Mouse (Mus musculus) limb, embryonic 13.5 days (tissue): Measurements from ENCODE around the gene Iqch. TPM values are rescaled to one million over a fixed set of nuclear protein-coding genes. Genes with fewer than 3 reads are reported as not detected.

Experiments
- ATAC-seq: fragments of 200-750 bp; cut with Nextera tagmentation; 2 replicates; pipeline ENCODE4 v1.8.0; 2017; ENCODE audit warnings: low read depth, moderate number of reproducible peaks, moderate TSS enrichment; ENCODE audit not compliant: low FRiP score
- H3K27ac ChIP-seq: fragments of 300-500 bp; sonication (generic); 2 replicates; pipeline ENCODE4 v1.5.1; 2015; ENCODE audit warnings: inconsistent platforms, mild to moderate bottlenecking, moderate library complexity
- H3K27me3 ChIP-seq: fragments of 300-500 bp; sonication (generic); 2 replicates; pipeline ENCODE4 v1.6.1; 2015; ENCODE audit warnings: mild to moderate bottlenecking, inconsistent platforms
- H3K36me3 ChIP-seq: fragments of 300-500 bp; sonication (generic); 2 replicates; pipeline ENCODE4 v1.6.1; 2015; ENCODE audit warnings: inconsistent platforms, mild to moderate bottlenecking, moderate library complexity
- H3K4me1 ChIP-seq: fragments of 300-500 bp; sonication (generic); 2 replicates; pipeline ENCODE4 v1.6.1; 2015; ENCODE audit warnings: inconsistent platforms
- H3K4me2 ChIP-seq: fragments of 300-500 bp; sonication (generic); replicated peaks from 2 replicates; pipeline ENCODE4 v1.6.1; 2015; ENCODE audit warnings: inconsistent platforms, mild to moderate bottlenecking, moderate library complexity
- H3K4me3 ChIP-seq: fragments of 300-500 bp; sonication (generic); 2 replicates; pipeline ENCODE4 v1.5.1; 2015; ENCODE audit warnings: moderate library complexity, mild to moderate bottlenecking, inconsistent platforms
- H3K9ac ChIP-seq: fragments of 300-500 bp; sonication (generic); 2 replicates; pipeline ENCODE4 v1.6.1; 2015; ENCODE audit warnings: mild to moderate bottlenecking, inconsistent platforms
- H3K9me3 ChIP-seq: fragments of 300-500 bp; sonication (generic); 2 replicates; pipeline ENCODE4 v1.6.1; 2016; ENCODE audit warnings: inconsistent platforms
- WGBS: fragments of 180-500 bp; shearing (Covaris S2); methylation state at CpG from one replicate; pipeline ENCODE4 v1.1.7; 2015; 5-methylcytosine and 5-hydroxymethylcytosine counted together
- polyA plus RNA-seq: library from polyadenylated mRNA; unstranded; fragments of >200 nt; fragmentation: Nextera tagmentation; extraction: Ambion mirVana; gene quantifications from 2 replicates; pipeline ENCODE4 v1.2.1, GENCODE M21; 2015

The Iqch gene
- polyA plus RNA-seq, 1 experiment from 2014 or later = 0.20 TPM

DNA sequence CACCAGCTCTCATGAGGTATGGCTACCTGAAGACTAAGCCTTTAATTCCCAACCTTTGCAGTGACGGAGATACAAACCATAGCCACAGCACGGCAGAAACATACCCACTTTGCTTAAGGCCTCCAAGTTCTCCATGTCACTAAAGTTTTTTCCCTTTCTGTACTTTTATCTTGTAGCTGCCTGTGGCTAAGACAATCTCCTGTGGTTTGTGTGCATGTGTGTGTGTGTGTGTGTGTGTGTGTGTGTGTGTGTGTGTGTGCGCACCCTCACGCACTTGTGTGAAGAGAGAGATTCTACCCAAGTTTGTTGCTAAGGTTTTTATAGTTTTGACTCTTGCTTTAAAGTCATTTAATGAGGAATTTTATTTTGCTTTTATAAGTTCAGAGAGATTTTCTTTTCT, 219.5 kb downstream of the Iqch start:
- Histone ChIP-seq H3K4me1 (peaks cover 4% of the 10 kb centered on the region; the same call in 1 of the 2 replicates), H3K27ac (no peak overlapping the region), H3K9me3 (no peaks in the 10 kb centered on the region), H3K4me3 (no peak overlapping the region), H3K9ac (no peak overlapping the region), H3K27me3 (no peaks in the 10 kb centered on the region), H3K4me2 (no peak overlapping the region), H3K36me3 (no peaks in the 10 kb centered on the region)
- WGBS = 90% methylated on average over 4 of the region's 4 CpGs
- ATAC-seq = no peak

DNA sequence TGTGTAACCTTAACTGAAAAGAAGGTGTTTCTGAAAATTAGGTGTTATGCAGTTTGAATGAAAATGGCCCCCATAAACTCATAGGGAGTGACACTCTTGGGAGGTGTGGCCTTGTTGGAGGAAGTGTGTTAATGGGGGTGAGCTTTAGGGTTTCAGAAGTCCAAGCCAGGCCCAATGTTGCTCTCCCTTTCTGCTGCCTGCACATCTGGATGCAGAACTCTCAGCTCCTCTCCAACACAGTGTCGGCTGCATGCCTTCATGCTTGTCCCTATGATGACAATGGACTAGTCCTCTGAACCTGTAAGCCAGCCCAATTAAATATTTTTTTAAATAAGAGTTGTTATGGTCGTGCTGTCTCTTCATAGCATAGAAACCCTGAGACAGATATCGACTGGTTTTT, 222.0 kb downstream of the Iqch start:
- peaks cover 22% of the 10 kb centered on the region for H3K4me1 ChIP-seq
- no peak overlapping the region for H3K4me2 ChIP-seq
- WGBS = 85% methylated on average over 3 of the region's 3 CpGs
- no peak overlapping the region for H3K4me3 ChIP-seq
- ATAC-seq = no peak
- H3K9ac ChIP-seq = no peak overlapping the region
- H3K9me3 ChIP-seq = no peaks in the 10 kb centered on the region
- no peaks in the 10 kb centered on the region for H3K27me3 ChIP-seq
- peaks cover 2% of the 10 kb centered on the region for H3K36me3 ChIP-seq
- no peak overlapping the region for H3K27ac ChIP-seq

DNA sequence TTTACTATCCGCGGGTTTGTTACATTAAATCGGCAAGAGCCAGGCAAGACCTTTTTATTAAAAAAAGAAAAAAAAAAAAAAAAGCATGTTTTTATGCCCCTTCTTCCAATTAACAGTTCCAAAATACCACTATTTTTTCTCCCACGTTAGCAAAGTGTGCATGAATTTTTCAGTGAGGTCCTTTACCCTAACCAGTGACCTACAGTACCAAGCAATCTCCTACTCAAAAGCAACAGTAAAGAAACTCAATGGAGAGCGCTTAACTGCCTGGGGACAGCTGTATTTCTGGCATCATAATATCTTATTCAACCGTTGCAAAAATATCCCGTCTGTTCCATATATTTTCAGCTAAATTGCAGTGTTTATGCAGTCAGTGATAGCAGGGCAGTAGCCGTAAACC, 224.1 kb downstream of the Iqch start:
- peak overlapping the region; percentile 86 for H3K4me3 ChIP-seq
- H3K36me3 ChIP-seq = peaks cover 23% of the 10 kb centered on the region
- H3K9me3 ChIP-seq = no peaks in the 10 kb centered on the region
- peak overlapping the region; percentile 97 for H3K4me2 ChIP-seq
- H3K9ac ChIP-seq = peak overlapping the region; percentile 91
- ATAC-seq = no peak
- no peaks in the 10 kb centered on the region for H3K27me3 ChIP-seq
- H3K27ac ChIP-seq = peak overlapping the region; percentile 87; the same call in 1 of the 2 replicates
- peaks cover 26% of the 10 kb centered on the region for H3K4me1 ChIP-seq
- 17% methylated on average over 8 of the region's 8 CpGs for WGBS

DNA sequence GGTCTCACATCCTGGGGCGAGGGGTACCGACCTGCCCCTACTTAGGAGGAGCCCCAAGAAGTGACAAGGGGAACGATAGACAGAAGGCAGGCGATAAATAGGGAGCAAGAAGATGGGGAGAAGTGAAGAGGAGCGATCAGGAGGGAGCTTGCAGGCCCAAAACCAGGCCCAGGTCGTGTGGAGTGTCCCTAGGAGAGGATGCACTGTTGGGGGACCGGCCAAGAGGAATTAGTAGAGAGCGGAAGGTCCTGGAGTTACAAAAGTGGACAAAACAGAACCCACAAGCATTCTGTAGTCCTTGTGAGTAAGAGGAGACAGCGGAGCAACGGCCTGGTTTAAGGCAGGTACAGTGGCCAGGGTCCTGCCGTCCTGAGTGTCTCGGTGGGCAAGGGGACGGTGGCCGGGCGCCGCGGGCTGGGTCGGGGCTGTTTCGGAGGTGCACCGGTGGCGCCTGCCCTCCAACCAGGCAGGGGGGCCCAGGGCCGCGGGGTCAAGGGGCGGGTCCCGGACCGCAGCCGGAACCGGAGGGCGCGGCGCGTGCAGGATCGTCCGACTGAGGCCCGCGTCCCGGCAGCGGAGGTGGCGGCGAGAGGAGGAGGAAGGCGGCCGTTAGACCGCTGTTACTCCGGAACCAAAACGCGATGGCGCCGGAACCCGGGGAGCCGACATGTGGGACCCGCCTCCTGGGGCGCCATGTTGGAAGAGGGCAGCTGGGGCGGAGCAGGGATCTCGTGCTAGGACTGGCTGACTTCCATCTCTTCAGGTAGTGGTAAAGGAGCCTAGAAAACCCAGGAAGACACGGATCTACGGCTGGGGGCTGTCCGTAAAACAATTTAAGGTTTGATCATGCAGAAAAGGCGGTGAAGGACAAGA, 224.8 kb downstream of the Iqch start, which contains the start of gene Map2k5:
Map2k5 (minus strand) TSS at position 633 of the 873 bp plus-strand sequence.
- H3K36me3 ChIP-seq = peaks cover 25% of the 10 kb centered on the region
- no peaks in the 10 kb centered on the region for H3K9me3 ChIP-seq
- peaks cover 26% of the 10 kb centered on the region for H3K4me1 ChIP-seq
- ATAC-seq = peak; percentile 92
- WGBS = 1% methylated on average over 55 of the region's 58 CpGs
- H3K4me2 ChIP-seq = peak within 1 kb of the TSS; percentile 97
- peak within 1 kb of the TSS; percentile 86 for H3K4me3 ChIP-seq
- H3K9ac ChIP-seq = peak within 1 kb of the TSS; percentile 91
- H3K27ac ChIP-seq = peak within 1 kb of the TSS; percentile 87
- no peaks in the 10 kb centered on the region for H3K27me3 ChIP-seq

DNA sequence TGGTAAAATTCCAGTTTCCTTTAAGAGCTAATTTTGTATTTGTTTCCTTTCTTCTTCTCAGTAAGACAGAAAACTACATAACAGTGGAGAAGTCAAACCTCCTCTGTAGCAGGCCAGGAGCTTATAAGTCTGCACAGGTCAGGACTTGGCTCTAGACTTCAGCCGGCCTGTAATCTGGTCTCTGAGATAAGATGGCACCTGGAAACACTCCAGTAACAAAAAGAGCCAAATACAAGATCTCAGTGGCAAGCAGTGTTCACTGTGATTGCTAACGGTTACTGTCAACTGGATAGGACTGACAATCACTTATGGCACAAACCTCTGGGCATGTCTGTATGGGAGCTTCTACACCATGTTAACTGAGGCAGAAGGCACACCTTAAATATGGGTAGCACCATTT, 229.0 kb downstream of the Iqch start:
- no peaks in the 10 kb centered on the region for H3K27me3 ChIP-seq
- no peak overlapping the region for H3K4me2 ChIP-seq
- H3K4me3 ChIP-seq = no peak overlapping the region
- no peak overlapping the region for H3K9ac ChIP-seq
- peaks cover 22% of the 10 kb centered on the region for H3K4me1 ChIP-seq
- WGBS = 87% methylated on average over 2 of the region's 2 CpGs
- peaks cover 38% of the 10 kb centered on the region for H3K36me3 ChIP-seq
- H3K9me3 ChIP-seq = no peaks in the 10 kb centered on the region
- ATAC-seq = no peak
- no peak overlapping the region for H3K27ac ChIP-seq

DNA sequence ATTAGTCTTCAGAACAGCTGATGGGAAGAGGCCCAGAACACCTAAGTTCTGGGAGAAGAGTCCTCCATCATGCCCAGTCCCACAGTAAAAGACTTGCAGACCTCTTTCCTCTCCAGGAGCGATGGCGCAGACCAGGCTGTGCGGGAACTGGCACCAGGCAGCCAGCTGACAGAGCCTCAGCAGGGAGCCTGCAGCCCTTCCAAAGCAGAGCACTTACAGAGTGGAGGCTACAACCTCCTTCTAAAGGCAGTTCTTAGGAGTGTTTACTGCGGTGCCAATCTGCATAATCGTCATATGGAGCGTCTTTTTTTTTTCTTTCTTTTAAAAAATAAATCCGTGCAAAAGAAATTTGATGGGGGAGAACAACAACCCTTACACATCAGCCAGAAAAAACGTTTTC, 229.8 kb downstream of the Iqch start:
- peaks cover 38% of the 10 kb centered on the region for H3K36me3 ChIP-seq
- H3K27ac ChIP-seq = no peak overlapping the region
- ATAC-seq = no peak
- H3K9ac ChIP-seq = no peak overlapping the region
- no peaks in the 10 kb centered on the region for H3K9me3 ChIP-seq
- 76% methylated on average over 8 of the region's 8 CpGs for WGBS
- H3K4me2 ChIP-seq = no peak overlapping the region
- H3K27me3 ChIP-seq = no peaks in the 10 kb centered on the region
- H3K4me1 ChIP-seq = peaks cover 22% of the 10 kb centered on the region
- no peak overlapping the region for H3K4me3 ChIP-seq

Other genes with a start within 250 kb of the Iqch start
- 37.2 and 40.2 TPM in 2 replicates for gene Map2k5, start 224.6 kb downstream of the Iqch start, polyA plus RNA-seq
- gene 2300009A05Rik, start 203.2 kb downstream of the Iqch start, polyA plus RNA-seq = 37.9 and 40.5 TPM in 2 replicates
- 21.7 and 26.2 TPM in 2 replicates for gene Aagab, start 167 bp upstream of the Iqch start, polyA plus RNA-seq
- 33.8 and 34.8 TPM in 2 replicates for gene Smad3, start 155.5 kb upstream of the Iqch start, polyA plus RNA-seq